Mouse (Mus musculus) G1E (cell line): ENCODE data around the gene Thada. TPM values are rescaled to one million over a fixed set of nuclear protein-coding genes. Genes with fewer than 3 reads are reported as not detected.

Source experiments
- ATAC-seq: 2 replicates; pipeline ENCODE4 v1.8.0; 2016; ENCODE audit warnings: mild to moderate bottlenecking; ENCODE audit not compliant: insufficient number of reproducible peaks, poor library complexity, low FRiP score, severe bottlenecking; ENCODE audit errors: extremely low read depth
- DNase-seq: peaks from one replicate; pipeline ENCODE4 v3.0.0; 2012; ENCODE audit warnings: low spot score
- H3K27me3 ChIP-seq: 2 replicates; pipeline ENCODE4 v1.6.1; 2012; ENCODE audit warnings: mild to moderate bottlenecking, low read length, inconsistent platforms; ENCODE audit not compliant: insufficient read depth
- H3K36me3 ChIP-seq: replicated peaks from 2 replicates; pipeline ENCODE3; 2012; ENCODE audit warnings: mild to moderate bottlenecking, inconsistent platforms
- H3K4me1 ChIP-seq: 2 replicates; pipeline ENCODE4 v1.6.1; 2012; ENCODE audit warnings: low read depth, low read length, inconsistent platforms, mixed read lengths; ENCODE audit not compliant: insufficient read depth
- H3K4me3 ChIP-seq: 2 replicates; pipeline ENCODE4 v1.5.1; 2012; ENCODE audit warnings: low read depth, mild to moderate bottlenecking, inconsistent platforms, low read length, moderate library complexity, mixed read lengths
- H3K9me3 ChIP-seq: replicated peaks from 2 replicates; pipeline ENCODE4 v1.6.1; 2012; ENCODE audit warnings: inconsistent platforms
- CTCF ChIP-seq: IDR thresholded peaks from 2 replicates; pipeline ENCODE4 v1.5.1; 2012; ENCODE audit warnings: low read depth, low read length, inconsistent platforms, mixed read lengths
- GATA1 ChIP-seq: IDR thresholded peaks from 2 replicates; pipeline ENCODE4 v1.6.1; 2012; ENCODE audit warnings: borderline replicate concordance, low read length, inconsistent platforms, mixed read lengths
- GATA2 ChIP-seq: IDR thresholded peaks from 2 replicates; pipeline ENCODE4 v1.6.1; 2012; ENCODE audit warnings: low read depth, low read length, inconsistent platforms, borderline replicate concordance
- POLR2AphosphoS5 ChIP-seq: IDR thresholded peaks from 2 replicates; pipeline ENCODE4 v1.6.1; 2012; ENCODE audit warnings: low read depth, low read length, inconsistent platforms; ENCODE audit not compliant: insufficient replicate concordance
- TAL1 ChIP-seq: conservative IDR thresholded peaks from 2 replicates; pipeline ENCODE4 v1.6.1; 2012; ENCODE audit warnings: low read depth, low read length, inconsistent platforms, mixed read lengths
- polyA plus RNA-seq: library from polyadenylated mRNA; stranded (reverse); fragments of >175 nt; gene quantifications from 2 replicates; pipeline ENCODE4 v1.2.3, GENCODE M21; 2012
- total RNA-seq, 2 experiments: library from RNA; stranded (forward) in 1 of 2; stranded (reverse) in 1 of 2; fragments of 200-1000 nt in 1 of 2; fragments of >200 nt in 1 of 2; fragmentation: Nextera tagmentation in 1 of 2; gene quantifications; 2 replicates each; pipeline ENCODE4 v1.2.3; 2014 to 2017

Thada gene
- total and polyA plus RNA-seq, 3 experiments: 2.8 to 55.2 (median 28.1) TPM

DNA sequence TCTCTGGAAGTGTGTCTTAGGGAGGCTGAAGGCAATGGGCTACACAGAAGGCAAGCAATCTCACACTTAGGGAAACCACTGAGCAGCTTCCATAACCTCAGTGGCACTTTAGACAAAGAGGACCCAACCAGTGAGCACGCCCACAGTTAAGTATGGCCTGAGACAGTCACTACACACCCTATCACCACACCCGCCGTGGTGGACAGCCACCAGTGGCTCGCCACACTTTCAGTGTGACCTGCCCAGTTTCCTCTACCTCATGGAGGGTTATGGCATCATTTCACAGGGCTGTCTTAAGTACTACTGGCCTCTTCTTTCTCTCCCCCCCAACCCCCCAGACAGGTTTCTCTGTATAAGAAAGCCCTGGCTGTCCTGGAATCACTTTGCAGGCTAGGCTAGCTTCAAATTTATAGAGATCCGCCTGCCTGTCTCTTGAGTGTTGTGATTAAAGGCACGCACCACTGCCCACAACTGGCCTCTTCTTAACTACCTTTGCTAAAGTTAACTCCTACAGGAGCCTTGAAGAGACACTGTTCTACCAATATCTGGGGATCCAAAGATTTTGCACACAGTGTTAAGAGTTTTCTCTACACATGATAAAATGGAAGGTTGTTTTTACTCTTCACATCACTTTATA, 194.3 kb downstream of the Thada start:
- no peaks in the 10 kb centered on the region for H3K27me3 ChIP-seq
- no peaks in the 10 kb centered on the region for H3K4me1 ChIP-seq
- peaks cover 70% of the 10 kb centered on the region for H3K36me3 ChIP-seq
- no peak for TF ChIP-seq GATA1
- TF ChIP-seq POLR2AphosphoS5: no peak
- no peak for TF ChIP-seq TAL1
- TF ChIP-seq CTCF: no peak
- TF ChIP-seq GATA2: no peak
- H3K4me3 ChIP-seq: no peak overlapping the region
- DNase-seq: no peak
- no peaks in the 10 kb centered on the region for H3K9me3 ChIP-seq
- ATAC-seq: no peak

DNA sequence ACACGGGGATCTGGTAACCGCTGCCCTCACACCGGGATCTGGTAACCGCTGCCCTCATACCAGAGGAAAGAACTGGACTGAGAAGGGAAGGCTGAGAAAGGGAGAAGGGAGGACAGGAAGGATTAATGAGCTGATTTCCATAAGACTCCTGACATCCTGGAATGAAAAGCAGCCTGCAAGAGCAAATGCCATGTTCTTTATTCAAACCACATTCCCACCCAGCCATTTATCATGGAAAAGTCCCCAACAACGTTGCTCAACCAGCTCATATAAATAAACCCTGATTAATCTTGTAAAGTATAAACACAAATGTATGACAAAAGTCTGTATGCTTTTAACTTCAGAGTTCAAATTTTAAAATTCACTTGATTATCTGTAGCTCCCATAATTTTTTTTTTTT, 196.3 kb downstream of the Thada start:
- H3K9me3 ChIP-seq: no peaks in the 10 kb centered on the region
- no peak for ATAC-seq
- DNase-seq: no peak
- no peak overlapping the region for H3K4me3 ChIP-seq
- TF ChIP-seq CTCF (no peak), TAL1 (no peak), POLR2AphosphoS5 (no peak), GATA2 (no peak), GATA1 (no peak)
- H3K27me3 ChIP-seq: no peaks in the 10 kb centered on the region
- peaks cover 77% of the 10 kb centered on the region for H3K36me3 ChIP-seq
- H3K4me1 ChIP-seq: no peaks in the 10 kb centered on the region

DNA sequence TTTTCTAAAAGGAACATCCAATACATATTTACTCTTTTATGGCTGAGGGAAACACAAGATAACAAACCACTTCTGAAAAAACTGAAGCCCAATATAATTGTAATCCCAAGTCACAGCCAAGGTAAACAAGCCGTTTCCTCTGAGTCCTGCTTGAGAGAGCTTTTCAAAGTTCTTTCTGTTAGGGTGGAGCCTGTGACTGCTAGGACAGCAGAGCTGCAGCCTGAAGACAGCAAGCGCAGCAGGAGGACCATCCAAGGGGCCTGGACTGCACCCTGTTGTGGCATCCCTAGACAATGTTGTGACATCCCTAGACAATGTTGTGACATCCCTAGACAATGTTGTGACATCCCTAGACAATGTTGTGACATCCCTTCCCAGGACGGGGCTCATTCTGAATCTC, 197.6 kb downstream of the Thada start:
- DNase-seq (no peak), ATAC-seq (no peak)
- H3K4me3 ChIP-seq: no peak overlapping the region
- H3K4me1 ChIP-seq: no peaks in the 10 kb centered on the region
- no peaks in the 10 kb centered on the region for H3K27me3 ChIP-seq
- peaks cover 79% of the 10 kb centered on the region for H3K36me3 ChIP-seq
- TF ChIP-seq TAL1: no peak
- no peak for TF ChIP-seq GATA2
- TF ChIP-seq POLR2AphosphoS5: no peak
- no peak for TF ChIP-seq CTCF
- TF ChIP-seq GATA1: no peak
- no peaks in the 10 kb centered on the region for H3K9me3 ChIP-seq

DNA sequence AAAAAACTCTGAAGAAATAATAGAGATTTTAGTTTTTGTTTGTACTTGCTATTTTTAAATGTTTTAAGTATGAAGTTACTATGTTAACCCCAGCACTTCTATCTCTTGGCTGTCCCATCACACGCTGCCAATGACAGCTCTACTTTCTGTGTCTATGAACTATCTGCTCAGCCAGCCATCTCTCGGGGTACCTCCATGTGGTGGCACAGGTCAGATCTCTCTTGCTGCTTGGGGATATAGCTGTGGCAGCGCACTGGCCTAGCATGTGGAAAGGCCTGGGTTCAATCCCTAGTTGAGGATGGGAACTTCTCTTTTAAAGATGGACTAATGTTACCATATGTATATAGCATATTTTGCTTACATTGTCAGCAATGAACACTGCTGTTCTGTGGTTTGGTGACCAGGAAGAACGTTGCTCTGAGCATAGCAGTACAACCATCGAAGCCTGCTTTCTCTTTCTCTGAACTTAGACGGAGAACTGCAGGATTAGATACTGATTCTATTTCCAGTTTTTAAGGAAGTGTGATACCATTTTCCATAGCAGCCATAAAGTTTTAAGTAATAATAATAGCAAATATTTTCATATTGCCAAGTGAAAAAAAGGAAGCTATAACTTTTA, 198.4 kb downstream of the Thada start:
- ATAC-seq (no peak), DNase-seq (no peak)
- peaks cover 77% of the 10 kb centered on the region for H3K36me3 ChIP-seq
- peaks cover 1% of the 10 kb centered on the region; the same call in 1 of the 2 replicates for H3K4me1 ChIP-seq
- H3K27me3 ChIP-seq: no peaks in the 10 kb centered on the region
- no peaks in the 10 kb centered on the region for H3K9me3 ChIP-seq
- TF ChIP-seq POLR2AphosphoS5: no peak
- no peak for TF ChIP-seq GATA1
- no peak for TF ChIP-seq TAL1
- TF ChIP-seq GATA2: no peak
- TF ChIP-seq CTCF: no peak
- no peak overlapping the region for H3K4me3 ChIP-seq

DNA sequence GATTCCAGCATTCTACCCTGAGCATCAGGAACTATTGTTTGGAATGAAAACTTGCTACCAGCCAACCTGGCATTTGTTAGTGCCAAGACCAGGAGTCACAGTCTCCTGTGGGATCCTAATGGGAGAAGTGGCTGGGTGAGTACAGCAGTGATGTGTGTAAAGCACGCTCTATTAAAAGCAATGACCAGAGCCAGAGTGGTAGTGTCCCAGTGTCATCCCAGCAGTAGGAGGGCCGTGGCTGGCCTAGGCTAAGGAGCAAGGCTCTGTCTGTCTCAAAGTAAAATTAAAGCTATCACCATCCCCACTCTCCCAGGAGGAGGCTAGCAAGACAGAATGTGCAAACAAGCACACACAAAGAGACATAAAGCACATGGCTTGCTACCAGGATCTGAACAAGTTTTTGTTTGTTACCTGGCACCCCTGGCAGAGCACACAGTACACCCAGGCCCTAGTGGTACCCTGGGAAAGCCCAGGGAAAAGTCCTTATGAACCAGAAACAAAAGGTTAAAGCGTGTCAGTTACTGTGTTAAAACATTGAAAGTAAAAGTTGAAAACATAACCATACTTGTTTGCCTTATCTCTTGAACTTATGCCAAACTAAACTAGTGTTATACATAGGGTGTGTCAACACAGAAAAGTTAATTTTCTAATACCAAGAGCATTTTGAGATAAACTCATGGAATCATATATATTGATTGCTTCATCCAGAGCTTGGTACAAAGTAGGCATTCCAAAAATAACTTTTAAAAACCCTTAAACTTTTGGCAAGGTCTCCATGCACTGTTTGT, 199.7 kb downstream of the Thada start:
- TF ChIP-seq GATA2 (no peak), TAL1 (no peak), GATA1 (no peak), POLR2AphosphoS5 (no peak), CTCF (no peak)
- Histone ChIP-seq H3K27me3 (no peaks in the 10 kb centered on the region), H3K9me3 (no peaks in the 10 kb centered on the region), H3K4me1 (peaks cover 4% of the 10 kb centered on the region; the same call in 1 of the 2 replicates), H3K36me3 (peaks cover 78% of the 10 kb centered on the region), H3K4me3 (no peak overlapping the region)
- no peak for ATAC-seq
- DNase-seq: no peak

DNA sequence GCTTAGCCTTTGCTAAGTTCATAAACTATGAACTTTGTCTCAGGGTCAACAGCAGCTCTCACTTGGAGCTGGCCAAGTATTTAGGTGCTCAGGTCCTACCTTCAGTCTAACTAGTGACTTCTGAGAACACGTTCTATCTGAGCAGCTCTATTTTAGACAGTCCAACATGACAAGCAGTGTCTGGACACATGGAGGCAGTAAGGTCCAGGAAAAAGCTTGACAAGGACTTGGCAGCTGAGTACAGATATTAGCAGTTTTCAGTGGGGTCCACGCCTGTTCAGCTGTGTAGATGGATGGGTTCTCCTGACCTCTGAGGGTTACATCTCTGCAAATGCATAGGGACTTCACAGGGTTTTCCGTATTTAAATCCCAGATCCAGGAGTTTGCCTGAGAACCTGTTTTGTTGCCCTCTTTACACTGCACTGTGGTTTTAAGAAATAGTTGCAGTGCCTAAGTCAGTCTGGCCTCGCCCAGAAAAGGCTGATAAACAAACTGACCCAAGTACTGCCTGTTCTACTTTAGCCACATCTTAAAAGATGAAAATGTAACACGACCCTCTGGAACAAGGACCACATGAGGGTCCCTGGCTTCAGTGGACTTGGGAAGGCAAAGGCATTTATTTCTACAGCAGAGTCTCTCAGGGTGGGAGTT, 200.4 kb downstream of the Thada start:
- H3K27me3 ChIP-seq: no peaks in the 10 kb centered on the region
- no peak for DNase-seq
- peaks cover 78% of the 10 kb centered on the region for H3K36me3 ChIP-seq
- H3K9me3 ChIP-seq: no peaks in the 10 kb centered on the region
- TF ChIP-seq TAL1 (no peak), GATA2 (no peak), GATA1 (no peak), CTCF (no peak)
- H3K4me3 ChIP-seq: no peak overlapping the region
- ATAC-seq: no peak
- H3K4me1 ChIP-seq: peaks cover 4% of the 10 kb centered on the region; the same call in 1 of the 2 replicates
